Mouse (Mus musculus) forebrain, embryonic 15.5 days (tissue): ENCODE data around the gene Odf2. TPM values are rescaled to one million over a fixed set of nuclear protein-coding genes. Genes with fewer than 3 reads are reported as not detected.

Source experiments
- ATAC-seq: fragments of 200-750 bp; cut with Nextera tagmentation; replicated peaks from 2 replicates; pipeline ENCODE4 v1.8.0; 2017; ENCODE audit warnings: mild to moderate bottlenecking, moderate TSS enrichment, moderate library complexity
- H3K27ac ChIP-seq: fragments of 300-500 bp; sonication (generic); replicated peaks from 2 replicates; pipeline ENCODE4 v1.5.1; 2015; ENCODE audit warnings: mild to moderate bottlenecking, inconsistent platforms
- H3K27me3 ChIP-seq: fragments of 300-500 bp; sonication (generic); 2 replicates; pipeline ENCODE4 v1.6.1; 2015; ENCODE audit warnings: inconsistent platforms
- H3K36me3 ChIP-seq: fragments of 300-500 bp; sonication (generic); 2 replicates; pipeline ENCODE4 v1.6.1; 2015; ENCODE audit warnings: mild to moderate bottlenecking, inconsistent platforms
- H3K4me1 ChIP-seq: fragments of 300-500 bp; sonication (generic); 2 replicates; pipeline ENCODE4 v1.6.1; 2015; ENCODE audit warnings: inconsistent platforms
- H3K4me2 ChIP-seq: fragments of 300-500 bp; sonication (generic); replicated peaks from 2 replicates; pipeline ENCODE4 v1.6.1; 2015; ENCODE audit warnings: mild to moderate bottlenecking, inconsistent platforms
- H3K4me3 ChIP-seq: fragments of 300-500 bp; sonication (generic); 2 replicates; pipeline ENCODE4 v1.5.1; 2015; ENCODE audit warnings: mild to moderate bottlenecking, inconsistent platforms
- H3K9ac ChIP-seq: fragments of 300-500 bp; sonication (generic); replicated peaks from 2 replicates; pipeline ENCODE4 v1.6.1; 2015; ENCODE audit warnings: mild to moderate bottlenecking, inconsistent platforms
- H3K9me3 ChIP-seq: fragments of 300-500 bp; sonication (generic); 2 replicates; pipeline ENCODE4 v1.6.1; 2016; ENCODE audit warnings: inconsistent platforms
- WGBS: fragments of 180-500 bp; shearing (Covaris S2); methylation state at CpG from one replicate; pipeline ENCODE4 v1.1.7; 2015; ENCODE audit warnings: mixed read lengths; 5-methylcytosine and 5-hydroxymethylcytosine counted together
- polyA plus RNA-seq: library from polyadenylated mRNA; unstranded; fragments of >200 nt; fragmentation: Nextera tagmentation; extraction: Ambion mirVana; gene quantifications from 2 replicates; pipeline ENCODE4 v1.2.1, GENCODE M21; 2015

Odf2 gene
- polyA plus RNA-seq, 1 experiment from 2014 or later: 67.9 TPM

- Histone ChIP-seq H3K27me3 (no peaks in the 10 kb centered on the region), H3K9me3 (no peaks in the 10 kb centered on the region), H3K4me3 (no peak overlapping the region), H3K36me3 (peaks cover 70% of the 10 kb centered on the region), H3K4me1 (no peaks in the 10 kb centered on the region), H3K9ac (no peak overlapping the region), H3K4me2 (no peak overlapping the region), H3K27ac (no peak overlapping the region)
- 83% methylated on average over 2 of the region's 2 CpGs for WGBS
- ATAC-seq: no peak
Measured at GRCm38 (mm10) chr2:29910042-29910441, 21.0 kb downstream of the Odf2 start.

DNA sequence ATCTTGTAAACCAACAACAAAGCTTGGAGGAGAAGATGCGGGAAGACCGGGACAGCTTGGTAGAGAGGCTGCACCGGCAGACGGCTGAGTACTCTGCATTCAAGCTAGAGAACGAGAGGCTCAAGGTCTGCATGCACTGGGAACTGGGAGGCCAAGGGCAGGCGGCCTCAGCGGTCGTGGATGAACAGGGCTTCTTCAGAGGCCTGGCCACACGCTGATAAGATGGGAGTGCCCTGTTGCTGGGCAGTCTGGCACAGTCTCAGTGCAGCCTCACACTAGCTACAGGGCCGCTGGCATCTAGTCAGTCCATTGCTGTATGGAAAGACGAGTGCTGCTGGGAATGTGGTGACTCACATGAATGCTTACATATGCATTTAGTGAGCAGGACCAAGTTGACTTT, 28.6 kb downstream of the Odf2 start:
- no peaks in the 10 kb centered on the region for H3K9me3 ChIP-seq
- no peak overlapping the region for H3K9ac ChIP-seq
- peaks cover 78% of the 10 kb centered on the region for H3K36me3 ChIP-seq

GRCm38 (mm10) chr2:29922011-29922410, 33.0 kb downstream of the Odf2 start:
- H3K27ac ChIP-seq: no peak overlapping the region
- H3K9ac ChIP-seq: no peak overlapping the region
- H3K4me1 ChIP-seq: no peaks in the 10 kb centered on the region
- H3K4me3 ChIP-seq: no peak overlapping the region
- peaks cover 83% of the 10 kb centered on the region for H3K36me3 ChIP-seq
- WGBS: 69% methylated on average over 11 of the region's 11 CpGs
- H3K9me3 ChIP-seq: no peaks in the 10 kb centered on the region
- H3K4me2 ChIP-seq: no peak overlapping the region
- H3K27me3 ChIP-seq: no peaks in the 10 kb centered on the region
- no peak for ATAC-seq

More for the DNA sequence above, 28.6 kb downstream of the Odf2 start:
- no peak overlapping the region for H3K27ac ChIP-seq
- no peaks in the 10 kb centered on the region for H3K27me3 ChIP-seq
- no peak for ATAC-seq
- no peak overlapping the region for H3K4me3 ChIP-seq
- H3K4me1 ChIP-seq: no peaks in the 10 kb centered on the region
- 93% methylated on average over 11 of the region's 11 CpGs for WGBS
- H3K4me2 ChIP-seq: no peak overlapping the region

GRCm38 (mm10) chr2:29926542-29926941, 37.5 kb downstream of the Odf2 start:
- H3K27me3 ChIP-seq: no peaks in the 10 kb centered on the region
- ATAC-seq: no peak
- no peak overlapping the region for H3K4me2 ChIP-seq
- no peak overlapping the region for H3K4me3 ChIP-seq
- H3K27ac ChIP-seq: no peak overlapping the region
- no peaks in the 10 kb centered on the region for H3K4me1 ChIP-seq
- no peaks in the 10 kb centered on the region for H3K9me3 ChIP-seq
- H3K9ac ChIP-seq: no peak overlapping the region
- peaks cover 91% of the 10 kb centered on the region for H3K36me3 ChIP-seq
- 94% methylated on average over 5 of the region's 5 CpGs for WGBS

- H3K9ac ChIP-seq: no peak overlapping the region
- H3K4me2 ChIP-seq: no peak overlapping the region
- no peak for ATAC-seq
- H3K4me3 ChIP-seq: no peak overlapping the region
- H3K4me1 ChIP-seq: no peaks in the 10 kb centered on the region
- H3K27ac ChIP-seq: no peak overlapping the region
- 87% methylated on average over 10 of the region's 10 CpGs for WGBS
- no peaks in the 10 kb centered on the region for H3K27me3 ChIP-seq
- peaks cover 56% of the 10 kb centered on the region for H3K36me3 ChIP-seq
- H3K9me3 ChIP-seq: no peaks in the 10 kb centered on the region
Measured at GRCm38 (mm10) chr2:29930506-29930905, 41.5 kb downstream of the Odf2 start.

- Histone ChIP-seq H3K27me3 (no peaks in the 10 kb centered on the region), H3K27ac (no peak overlapping the region), H3K9ac (no peak overlapping the region), H3K4me3 (no peak overlapping the region), H3K4me1 (peaks cover 6% of the 10 kb centered on the region), H3K36me3 (peaks cover 50% of the 10 kb centered on the region), H3K4me2 (no peak overlapping the region), H3K9me3 (no peaks in the 10 kb centered on the region)
- WGBS: 84% methylated on average over 6 of the region's 6 CpGs
- ATAC-seq: no peak
Measured at GRCm38 (mm10) chr2:29931194-29931593, 42.2 kb downstream of the Odf2 start.

DNA sequence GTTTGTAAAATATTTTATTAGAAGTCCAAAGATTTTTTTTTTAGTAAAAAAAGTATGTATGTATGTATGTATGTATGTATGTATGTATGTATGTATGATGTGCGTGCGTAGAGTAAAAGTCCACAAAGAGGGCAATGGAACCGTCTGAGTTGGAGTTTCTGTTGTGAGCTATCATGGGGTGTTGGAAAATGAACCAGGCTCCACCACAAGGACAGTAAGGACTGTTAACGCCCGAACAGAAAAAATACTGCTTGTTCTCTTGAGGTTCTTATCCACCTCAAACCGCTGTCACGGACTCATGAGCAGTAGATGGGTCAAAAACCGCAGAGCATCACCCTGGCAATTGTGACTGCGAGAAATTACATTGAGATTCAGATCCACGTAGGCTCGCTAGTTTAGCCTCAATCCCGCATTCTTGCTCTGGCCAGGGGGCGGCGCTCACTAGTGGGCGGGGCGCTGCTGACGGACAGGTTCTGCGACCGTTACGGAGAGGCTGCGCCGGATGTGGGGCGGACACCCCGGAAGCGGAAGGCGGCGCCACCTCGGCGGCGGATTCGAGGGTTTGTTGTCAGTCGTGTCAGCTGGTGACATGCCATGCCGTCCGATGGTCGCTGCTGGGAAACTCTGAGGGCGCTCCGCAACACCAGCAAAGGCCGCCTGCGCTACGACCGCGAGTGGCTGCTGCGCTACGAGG, 46.0 kb downstream of the Odf2 start, which contains the start of gene Gle1:
TSS of gene Gle1 (plus strand) at position 521 of the 694 bp plus-strand sequence.
- H3K4me1 ChIP-seq: peaks cover 11% of the 10 kb centered on the region
- peak within 1 kb of the TSS; percentile 87 for H3K27ac ChIP-seq
- peak within 1 kb of the TSS; percentile 99 for H3K4me3 ChIP-seq
- peaks cover 40% of the 10 kb centered on the region for H3K36me3 ChIP-seq
- H3K27me3 ChIP-seq: no peaks in the 10 kb centered on the region
- 4% methylated on average over 44 of the region's 44 CpGs for WGBS
- ATAC-seq: peak; percentile 98
- H3K4me2 ChIP-seq: peak within 1 kb of the TSS; percentile 77
- H3K9me3 ChIP-seq: no peaks in the 10 kb centered on the region
- H3K9ac ChIP-seq: peak within 1 kb of the TSS; percentile 69

DNA sequence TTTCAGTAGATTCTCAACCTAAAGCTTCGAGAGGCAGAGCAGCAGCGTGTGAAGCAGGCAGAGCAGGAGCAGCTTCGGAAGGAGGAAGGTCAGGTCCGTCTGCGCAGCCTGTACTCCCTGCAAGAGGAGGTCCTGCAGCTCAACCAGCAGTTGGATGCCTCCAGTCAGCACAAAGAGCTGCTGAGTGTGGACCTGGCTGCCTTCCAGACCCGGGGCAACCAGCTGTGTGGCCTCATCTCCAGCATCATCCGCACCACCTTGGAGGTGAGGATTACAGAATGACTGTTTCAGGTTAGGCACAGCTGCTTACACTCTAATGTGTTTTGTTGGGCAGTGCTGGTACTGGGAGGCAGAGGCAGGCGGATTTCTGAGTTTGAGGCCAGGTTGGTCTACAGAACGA, 51.1 kb downstream of the Odf2 start:
- Histone ChIP-seq H3K9me3 (no peaks in the 10 kb centered on the region), H3K9ac (no peak overlapping the region), H3K4me2 (no peak overlapping the region), H3K27ac (no peak overlapping the region), H3K27me3 (no peaks in the 10 kb centered on the region), H3K4me1 (peaks cover 11% of the 10 kb centered on the region), H3K36me3 (peaks cover 70% of the 10 kb centered on the region), H3K4me3 (no peak overlapping the region)
- ATAC-seq: no peak
- 93% methylated on average over 9 of the region's 9 CpGs for WGBS

DNA sequence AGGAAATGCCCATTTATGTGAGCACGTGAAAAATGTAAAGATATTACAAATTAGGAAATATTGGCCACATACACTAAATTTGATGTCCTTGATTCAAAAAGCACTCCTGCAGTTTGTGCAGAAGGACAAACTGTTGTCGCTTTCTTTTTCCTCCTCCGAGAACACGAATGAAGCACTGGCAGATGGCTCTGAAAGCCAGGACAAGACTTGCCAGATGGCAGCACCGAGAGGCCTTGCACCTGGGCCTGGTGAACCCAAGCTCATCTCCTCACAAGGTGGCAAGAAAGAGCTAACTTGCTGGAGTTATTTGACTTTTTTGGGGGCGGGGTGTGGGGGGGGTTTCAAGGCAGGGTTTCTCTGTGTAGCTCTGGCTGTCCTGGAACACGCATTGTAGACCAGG, 51.8 kb downstream of the Odf2 start:
- 85% methylated on average over 7 of the region's 7 CpGs for WGBS
- Histone ChIP-seq H3K4me3 (no peak overlapping the region), H3K27me3 (no peaks in the 10 kb centered on the region), H3K9ac (no peak overlapping the region), H3K9me3 (no peaks in the 10 kb centered on the region), H3K36me3 (peaks cover 76% of the 10 kb centered on the region), H3K4me1 (peaks cover 8% of the 10 kb centered on the region), H3K27ac (no peak overlapping the region), H3K4me2 (no peak overlapping the region)
- no peak for ATAC-seq

- no peak for ATAC-seq
- Histone ChIP-seq H3K9me3 (no peaks in the 10 kb centered on the region), H3K9ac (no peak overlapping the region), H3K36me3 (peaks cover 87% of the 10 kb centered on the region), H3K27me3 (no peaks in the 10 kb centered on the region), H3K4me1 (no peaks in the 10 kb centered on the region), H3K4me2 (no peak overlapping the region), H3K27ac (no peak overlapping the region), H3K4me3 (no peak overlapping the region)
- WGBS: 92% methylated on average over 1 of the region's 1 CpGs
Measured at GRCm38 (mm10) chr2:29944723-29945122, 55.7 kb downstream of the Odf2 start.

- 92% methylated on average over 5 of the region's 5 CpGs for WGBS
- H3K4me1 ChIP-seq: no peaks in the 10 kb centered on the region
- no peak overlapping the region for H3K4me3 ChIP-seq
- H3K9ac ChIP-seq: no peak overlapping the region
- H3K4me2 ChIP-seq: no peak overlapping the region
- H3K9me3 ChIP-seq: no peaks in the 10 kb centered on the region
- H3K36me3 ChIP-seq: peaks cover 81% of the 10 kb centered on the region
- no peaks in the 10 kb centered on the region for H3K27me3 ChIP-seq
- no peak for ATAC-seq
- H3K27ac ChIP-seq: no peak overlapping the region
Measured at GRCm38 (mm10) chr2:29948896-29949295, 59.9 kb downstream of the Odf2 start.

GRCm38 (mm10) chr2:29961246-29961645, 72.2 kb downstream of the Odf2 start:
- Histone ChIP-seq H3K4me1 (peaks cover 18% of the 10 kb centered on the region), H3K9me3 (no peaks in the 10 kb centered on the region), H3K9ac (no peak overlapping the region), H3K4me2 (no peak overlapping the region), H3K4me3 (no peak overlapping the region), H3K36me3 (peaks cover 36% of the 10 kb centered on the region), H3K27ac (no peak overlapping the region), H3K27me3 (no peaks in the 10 kb centered on the region)
- ATAC-seq: no peak
- 97% methylated on average over 7 of the region's 7 CpGs for WGBS
